Mouse (Mus musculus): ENCODE data around the gene Lamp1.

Gene Lamp1

DNA sequence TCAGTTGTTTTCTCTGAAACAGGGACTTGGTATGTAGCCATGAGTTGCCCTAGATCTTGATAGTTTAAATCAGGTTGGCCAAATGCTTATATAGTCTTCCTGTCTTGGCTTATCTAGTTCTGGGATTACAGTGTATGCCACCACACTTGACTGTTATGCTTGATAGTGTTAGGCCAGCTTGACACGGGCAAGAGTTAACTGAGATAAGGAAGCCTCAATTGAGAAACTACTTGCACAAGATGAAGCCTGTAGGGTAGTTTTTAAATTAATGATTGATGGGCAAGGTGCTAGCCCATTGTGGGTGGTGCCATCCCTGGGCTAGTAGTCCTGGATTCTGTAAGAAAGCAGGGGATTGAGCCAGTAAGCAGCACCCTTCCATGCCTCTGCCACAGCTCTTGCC lies 4.6 kb downstream of the Lamp1 start:
- ATAC-seq (ENCODE audit: low TSS enrichment) = no peak

DNA sequence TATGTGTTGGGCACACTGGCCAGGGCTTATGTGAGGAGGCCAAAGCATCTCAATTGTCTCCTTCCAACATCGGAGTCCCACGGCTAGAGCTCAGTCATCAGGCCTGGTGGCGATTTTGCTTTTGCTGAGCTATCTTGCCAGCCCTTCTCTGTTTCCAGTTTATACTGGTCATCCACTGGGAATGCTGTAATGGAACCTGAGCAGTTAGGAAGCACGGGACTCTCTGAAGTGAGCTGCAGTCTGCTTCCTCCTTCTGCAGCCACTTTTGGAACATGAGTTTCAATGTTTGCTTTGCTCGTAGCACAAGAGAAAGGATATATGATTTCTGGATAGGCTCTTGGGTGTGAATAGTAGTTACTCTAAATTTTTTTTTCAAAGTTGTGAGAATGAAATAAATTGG lies 5.4 kb downstream of the Lamp1 start:
- no peak for ATAC-seq (ENCODE audit: low TSS enrichment)

DNA sequence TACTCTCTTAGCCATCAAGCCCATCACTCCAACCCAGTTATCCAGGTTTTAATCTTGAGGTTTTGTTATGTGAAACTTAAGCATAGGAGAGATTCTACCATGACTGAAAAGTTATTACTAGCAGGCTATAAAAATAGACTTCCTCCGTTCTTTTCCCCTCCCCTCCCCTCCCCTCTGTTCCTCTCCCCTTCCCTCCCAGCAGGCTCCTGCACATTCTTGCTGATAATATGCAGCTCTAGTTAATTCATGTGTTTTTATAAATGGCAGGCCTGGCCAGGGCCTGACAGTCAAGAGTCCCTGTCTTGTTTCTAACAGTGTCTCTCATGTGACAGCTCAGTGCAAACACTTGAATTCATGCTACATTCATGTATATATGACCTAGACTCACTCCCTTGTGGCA lies 11.5 kb downstream of the Lamp1 start:
- ATAC-seq (ENCODE audit: low TSS enrichment) = no peak

DNA sequence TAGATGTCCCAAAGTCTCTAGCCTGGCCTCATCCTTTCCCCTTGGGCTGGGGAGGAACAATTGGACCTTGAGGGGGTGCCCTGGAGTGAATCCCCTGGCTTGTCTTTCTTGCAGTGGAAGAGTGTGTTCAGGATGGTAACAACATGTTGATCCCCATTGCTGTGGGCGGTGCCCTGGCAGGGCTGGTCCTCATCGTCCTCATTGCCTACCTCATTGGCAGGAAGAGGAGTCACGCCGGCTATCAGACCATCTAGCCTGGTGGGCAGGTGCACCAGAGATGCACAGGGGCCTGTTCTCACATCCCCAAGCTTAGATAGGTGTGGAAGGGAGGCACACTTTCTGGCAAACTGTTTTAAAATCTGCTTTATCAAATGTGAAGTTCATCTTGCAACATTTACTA lies 15.3 kb downstream of the Lamp1 start:
- ATAC-seq (ENCODE audit: low TSS enrichment) = no peak

DNA sequence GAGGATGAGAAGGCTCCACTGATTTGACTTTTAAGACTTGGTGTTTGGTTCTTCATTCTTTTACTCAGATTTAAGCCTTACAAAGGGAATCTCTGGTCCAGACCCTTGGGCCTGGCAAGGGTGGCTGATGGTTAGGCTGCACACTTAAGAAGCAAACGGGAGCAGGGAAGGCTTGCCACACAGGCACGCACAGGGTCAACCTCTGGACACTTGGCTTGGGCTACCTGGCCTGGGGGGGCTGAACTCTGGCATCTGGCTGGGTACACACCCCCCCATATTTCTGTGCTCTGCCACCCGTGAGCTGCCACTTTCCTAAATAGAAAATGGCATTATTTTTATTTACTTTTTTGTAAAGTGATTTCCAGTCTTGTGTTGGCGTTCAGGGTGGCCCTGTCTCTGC lies 15.8 kb downstream of the Lamp1 start:
- ATAC-seq (ENCODE audit: low TSS enrichment) = no peak

DNA sequence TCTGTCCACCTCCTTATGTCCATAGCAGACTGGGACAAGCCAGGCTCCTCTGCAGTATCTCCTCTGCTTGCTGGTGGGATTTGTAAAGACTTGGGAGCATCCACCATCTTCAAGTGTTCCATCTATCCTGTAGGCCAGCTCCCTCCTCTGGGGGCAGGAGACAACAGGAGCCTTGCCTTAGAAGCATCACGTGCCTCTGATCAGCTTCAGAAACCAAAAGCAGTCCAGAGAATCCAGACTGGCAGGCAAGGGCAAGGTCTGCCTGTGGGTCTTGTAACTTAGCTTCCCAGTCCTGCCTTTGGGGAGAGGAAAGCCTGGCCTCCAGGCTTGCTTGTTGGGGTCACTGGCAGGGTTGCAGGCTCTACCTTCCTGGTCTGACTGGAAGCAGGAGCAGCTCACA lies 16.7 kb downstream of the Lamp1 start:
- ATAC-seq (ENCODE audit: low TSS enrichment) = no peak

DNA sequence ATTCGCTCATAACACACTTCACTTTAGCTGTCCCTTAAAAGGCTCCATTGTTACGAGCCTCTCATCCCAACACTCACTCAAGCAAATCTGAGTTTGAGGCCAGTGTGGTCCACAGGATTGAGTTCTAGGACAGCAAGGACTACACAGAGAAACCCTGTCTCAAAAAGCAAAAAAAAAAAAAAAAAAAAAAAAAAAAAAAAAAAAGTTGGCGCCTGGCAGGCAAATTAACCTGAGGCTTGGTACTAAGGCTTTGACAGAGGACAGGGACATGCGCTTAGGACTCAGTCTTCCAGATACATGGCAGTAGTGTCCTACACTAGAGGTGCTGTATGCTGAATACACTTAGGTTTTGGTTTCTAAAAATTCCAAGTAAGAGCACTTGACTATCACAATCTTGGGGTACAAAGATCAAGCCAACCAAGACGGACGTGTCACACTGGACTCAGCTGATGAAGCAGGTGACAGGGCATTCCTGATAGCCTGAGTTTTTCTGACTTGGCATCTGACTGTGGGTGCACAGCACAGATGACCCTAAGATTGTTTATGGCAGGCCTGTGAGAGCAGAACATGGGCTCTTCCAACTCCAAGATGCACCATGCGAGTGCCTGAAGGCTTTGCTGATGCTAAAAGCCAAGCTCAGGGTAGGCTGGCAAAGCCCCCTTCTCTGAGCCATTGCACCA lies 18.4 kb downstream of the Lamp1 start:
- no peak for ATAC-seq (ENCODE audit: low TSS enrichment)

DNA sequence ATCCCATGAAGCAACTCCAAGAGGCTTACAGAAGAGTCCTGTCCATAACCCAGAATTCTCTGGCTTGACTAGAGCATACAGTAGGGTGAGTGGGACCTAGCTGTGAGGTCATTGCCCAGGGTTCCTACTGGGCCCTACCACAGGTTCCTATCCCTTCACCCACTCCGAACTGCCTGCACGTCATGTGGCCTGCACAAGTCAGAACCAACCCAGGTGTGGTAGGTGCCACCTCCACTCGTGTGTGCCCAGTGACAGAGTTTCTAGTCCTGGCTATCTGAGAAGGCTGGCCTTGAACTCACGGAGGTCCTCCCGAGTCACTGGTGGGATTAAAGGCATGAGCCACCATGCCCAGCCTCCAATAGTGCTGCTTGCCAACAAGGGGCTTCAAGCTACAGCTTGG lies 19.2 kb downstream of the Lamp1 start:
- ATAC-seq (ENCODE audit: low TSS enrichment) = no peak

DNA sequence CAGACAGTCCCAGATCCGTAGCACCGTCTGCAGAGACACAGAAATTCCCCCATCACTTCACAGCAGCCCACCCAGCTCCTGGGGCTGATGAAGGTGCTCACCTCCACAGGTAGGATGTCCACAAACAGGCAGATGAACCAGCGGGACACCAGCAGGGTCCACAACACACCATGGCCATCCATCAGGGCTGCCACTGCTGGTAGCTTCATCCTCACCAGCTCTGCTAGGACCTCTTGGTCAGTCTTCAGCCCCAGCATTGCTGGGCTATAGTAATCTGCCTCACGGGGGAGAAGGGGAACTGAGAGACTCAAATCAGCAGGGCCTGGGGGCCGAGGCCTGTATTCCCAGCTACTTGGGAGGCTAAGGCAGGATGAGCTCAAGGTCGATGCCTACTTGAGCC lies 20.5 kb downstream of the Lamp1 start:
- no peak for ATAC-seq (ENCODE audit: low TSS enrichment)

DNA sequence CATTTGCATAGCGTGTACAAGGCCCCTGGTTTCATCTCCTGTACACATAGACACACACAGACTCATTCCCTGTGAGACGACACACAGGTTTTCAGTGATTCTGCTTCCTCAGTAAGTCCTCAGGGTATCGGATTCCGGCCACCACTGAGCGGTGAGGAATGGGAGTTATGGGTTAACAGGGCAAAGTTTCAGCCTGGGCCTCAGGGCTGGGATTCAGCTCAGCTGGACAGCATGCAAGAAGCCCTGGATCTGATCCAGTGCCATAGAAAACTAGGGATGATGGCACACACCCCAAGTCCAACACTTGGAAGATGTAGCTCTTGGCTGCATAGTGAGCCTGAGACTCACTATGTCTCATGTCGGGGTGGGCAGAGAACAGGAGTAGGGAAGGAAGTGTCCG lies 21.0 kb downstream of the Lamp1 start:
- ATAC-seq (ENCODE audit: low TSS enrichment) = no peak

DNA sequence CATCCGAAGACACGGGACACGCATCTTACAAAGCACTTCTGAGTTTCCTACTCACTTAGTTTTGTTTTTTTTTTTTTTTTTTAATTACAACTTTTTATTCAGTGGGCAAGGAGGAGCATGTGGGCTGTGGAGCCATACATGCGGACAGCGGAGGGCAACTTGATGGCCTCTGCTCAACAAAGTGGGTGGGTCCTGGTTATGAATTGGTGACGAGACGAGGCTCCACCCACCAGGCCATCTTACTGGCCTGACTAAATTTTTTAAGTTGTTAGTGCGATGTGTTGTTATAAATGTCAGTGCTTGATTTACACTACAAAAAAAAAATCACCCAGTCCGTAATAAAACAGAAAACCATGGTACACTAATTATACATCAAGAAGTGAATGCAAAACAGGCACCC lies 21.4 kb downstream of the Lamp1 start:
- ATAC-seq (ENCODE audit: low TSS enrichment) = no peak

DNA sequence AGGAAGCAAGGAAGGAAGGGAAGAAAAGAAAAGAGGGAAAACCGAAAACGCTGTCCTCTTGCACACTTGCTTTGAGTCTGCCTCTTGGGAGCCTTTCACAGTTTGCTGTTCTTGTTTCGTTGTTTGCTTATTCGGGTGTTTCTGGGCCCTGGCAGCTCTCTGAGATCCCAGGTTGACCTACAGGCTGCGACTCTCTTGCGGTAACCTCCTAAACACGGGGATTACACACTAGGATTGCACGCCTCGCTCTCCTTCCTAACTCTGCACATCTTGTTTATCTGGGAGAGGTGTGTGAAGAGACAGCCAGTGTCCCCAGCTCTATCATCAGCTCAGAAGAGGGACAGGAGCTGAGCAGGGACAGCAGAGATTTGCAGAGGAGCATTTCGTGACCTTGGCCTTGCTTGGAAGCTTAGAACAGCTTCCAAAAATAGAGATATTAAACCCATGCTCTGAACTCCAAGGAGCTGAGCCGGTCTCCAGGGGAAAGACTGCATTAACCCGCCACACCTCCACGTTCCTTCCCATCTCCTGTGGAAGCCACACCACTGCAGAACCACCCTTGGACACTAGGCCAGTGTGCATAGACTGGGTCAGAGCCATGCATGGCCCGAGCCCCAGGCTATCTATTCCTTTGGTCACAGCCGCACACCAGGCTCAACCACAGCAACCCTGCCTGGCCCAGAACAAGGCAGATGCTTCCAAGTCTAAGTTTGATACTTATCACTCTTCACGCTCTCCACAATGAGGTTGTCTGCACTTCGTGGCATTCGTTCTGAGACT lies 22.1 kb downstream of the Lamp1 start:
- no peak for ATAC-seq (ENCODE audit: low TSS enrichment)

DNA sequence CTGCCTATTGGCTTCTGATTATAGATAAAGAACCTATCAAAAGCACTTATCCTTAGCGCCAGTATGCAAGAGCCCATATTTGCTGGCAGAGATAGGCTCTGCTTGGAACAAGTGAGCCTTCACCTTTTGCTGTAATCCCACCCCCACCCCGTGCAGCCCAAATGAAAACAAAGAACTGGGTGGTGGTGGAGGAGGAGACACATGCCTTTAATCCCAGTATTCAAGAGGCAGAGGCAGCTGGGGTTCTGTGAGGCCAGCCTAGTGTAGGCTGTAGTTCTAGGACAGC lies 22.7 kb downstream of the Lamp1 start:
- no peak for ATAC-seq (ENCODE audit: low TSS enrichment)

DNA sequence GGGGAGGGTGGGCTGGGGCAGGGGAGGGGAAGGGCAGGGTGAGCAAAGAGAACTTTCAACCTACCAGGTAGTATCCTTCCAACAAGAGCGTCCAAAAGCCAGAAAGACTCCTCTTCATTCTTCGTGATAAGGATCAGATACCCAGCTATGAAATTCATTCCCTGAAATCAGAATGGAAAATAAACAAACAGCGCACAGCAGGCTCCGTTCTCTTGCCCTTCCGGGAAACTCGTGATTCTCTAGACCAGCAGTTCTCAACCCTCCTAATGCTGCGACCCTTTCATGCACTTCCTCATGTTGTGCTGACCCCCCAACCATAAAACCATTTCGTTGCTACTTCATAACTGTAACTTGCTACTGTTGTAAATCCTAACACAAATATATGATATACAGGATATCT lies 27.9 kb downstream of the Lamp1 start:
- no peak for ATAC-seq (ENCODE audit: low TSS enrichment)

DNA sequence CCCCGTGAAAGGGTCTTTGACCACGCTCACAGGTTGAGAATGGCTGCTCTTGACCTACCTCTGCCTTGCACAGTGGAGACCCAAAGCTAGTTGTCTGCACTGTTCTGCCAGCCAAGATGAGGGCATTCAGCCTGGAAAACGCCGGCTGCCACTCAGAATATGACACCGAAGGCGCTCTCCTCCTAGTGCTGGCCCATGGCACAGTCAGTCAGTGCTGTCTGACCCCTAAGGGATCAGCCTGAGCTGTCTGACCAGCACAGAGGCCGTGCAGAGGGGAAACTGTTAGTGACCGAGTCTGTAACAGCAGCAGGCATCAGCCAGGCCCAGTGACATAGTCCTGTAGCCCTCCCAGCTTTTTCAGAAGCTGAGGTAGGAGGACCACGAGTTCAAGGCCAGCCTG lies 28.3 kb downstream of the Lamp1 start:
- ATAC-seq (ENCODE audit: low TSS enrichment) = no peak

DNA sequence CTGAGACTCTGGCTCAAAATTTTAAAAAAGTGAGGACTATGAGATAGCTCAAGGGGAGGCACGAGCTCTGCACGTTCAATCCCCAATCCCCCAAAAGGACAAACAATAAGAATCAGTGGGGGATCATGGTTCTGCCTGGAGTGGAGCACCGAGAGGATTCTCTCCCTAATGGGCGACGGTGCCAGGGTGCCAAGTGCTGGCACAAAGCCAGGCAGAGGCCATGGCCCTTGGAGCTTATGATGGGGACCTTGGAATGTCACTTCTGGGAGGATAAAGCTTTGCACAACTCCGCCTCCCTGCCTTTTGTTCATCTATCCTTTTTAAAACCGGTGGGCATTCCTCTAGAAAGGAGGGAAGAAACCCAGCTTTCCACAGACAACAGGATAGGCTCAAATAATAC lies 28.7 kb downstream of the Lamp1 start:
- ATAC-seq (ENCODE audit: low TSS enrichment) = no peak

DNA sequence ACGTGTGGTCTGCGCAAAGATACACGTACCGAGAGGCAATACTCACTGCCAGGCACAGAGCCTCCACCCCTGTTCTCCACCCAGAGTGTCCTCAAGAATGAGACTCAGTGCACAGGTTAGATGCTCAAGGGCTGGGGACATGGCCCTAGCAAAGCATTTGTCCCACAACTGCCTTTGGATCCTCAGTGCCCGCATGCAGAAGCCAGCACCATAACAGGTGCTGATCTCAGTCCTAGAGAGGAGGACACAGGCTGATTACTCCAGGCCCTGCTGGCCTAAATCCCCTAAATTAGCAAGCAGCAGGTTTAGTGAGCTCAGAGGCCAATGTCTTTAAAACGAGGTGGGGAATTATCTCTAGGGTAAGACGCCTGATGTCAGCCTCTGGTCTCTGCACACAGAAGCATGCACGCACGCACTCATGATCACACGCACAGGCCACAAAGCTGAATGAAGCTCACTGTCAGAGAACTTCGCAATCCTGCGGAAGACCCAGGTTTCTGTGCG lies 29.1 kb downstream of the Lamp1 start:
- ATAC-seq (ENCODE audit: low TSS enrichment) = no peak

DNA sequence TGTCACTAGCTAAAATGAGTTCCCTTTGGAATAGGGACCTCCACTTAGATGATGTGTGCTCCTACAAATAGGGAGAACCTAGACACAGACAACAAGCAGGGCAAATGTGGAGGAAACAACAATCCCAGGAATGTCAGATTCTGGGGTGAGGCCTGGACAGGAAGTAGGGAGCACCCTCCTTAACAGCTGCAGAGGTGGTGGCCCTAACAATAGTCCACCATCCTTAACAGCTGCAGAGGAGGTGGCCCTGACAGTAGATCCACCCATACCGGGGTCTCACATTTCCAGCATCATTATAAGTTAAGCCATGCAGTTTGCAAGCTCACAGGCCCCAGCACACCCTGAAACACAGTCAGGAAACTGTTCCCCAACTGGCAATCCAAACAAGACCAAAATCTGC lies 29.9 kb downstream of the Lamp1 start:
- no peak for ATAC-seq (ENCODE audit: low TSS enrichment)

DNA sequence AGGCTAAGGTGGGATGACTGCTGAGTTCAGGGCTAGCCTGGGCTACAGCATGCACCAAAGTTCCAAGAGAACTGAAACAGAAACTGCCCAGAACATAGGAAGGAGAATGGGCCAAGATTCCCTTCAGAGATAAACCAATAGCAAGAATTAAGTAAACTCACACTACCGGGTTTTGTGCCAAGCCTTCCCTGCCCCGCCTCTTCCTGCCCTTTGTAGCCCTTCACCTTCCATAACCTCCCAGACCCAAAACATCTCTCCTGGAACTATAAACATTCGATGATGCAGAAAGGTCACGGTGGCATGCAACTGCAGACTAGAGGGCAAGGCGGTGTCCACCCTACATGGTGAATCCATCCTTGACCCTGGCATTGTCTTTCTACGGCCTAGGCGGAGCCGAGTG lies 31.3 kb downstream of the Lamp1 start:
- ATAC-seq (ENCODE audit: low TSS enrichment) = no peak

DNA sequence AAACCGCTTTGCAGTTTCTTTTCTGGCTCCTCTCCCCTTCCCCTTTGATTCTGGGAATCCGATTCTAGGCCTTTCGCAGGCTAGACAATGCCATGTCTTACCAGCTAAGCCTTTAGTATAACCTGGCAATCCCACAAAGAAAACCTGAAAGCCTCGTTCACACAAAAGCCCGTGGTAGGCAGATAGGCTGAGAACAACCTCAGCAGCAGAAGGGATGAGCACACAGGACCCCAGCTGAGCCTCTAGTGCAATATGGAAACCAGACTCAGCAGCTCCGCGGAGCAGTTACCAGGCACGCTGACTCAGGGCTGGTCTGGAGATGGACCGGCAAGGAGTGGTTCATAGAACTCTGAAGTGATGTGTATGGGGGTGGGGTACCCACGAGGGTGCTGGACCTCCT lies 35.9 kb downstream of the Lamp1 start:
- ATAC-seq (ENCODE audit: low TSS enrichment) = no peak

DNA sequence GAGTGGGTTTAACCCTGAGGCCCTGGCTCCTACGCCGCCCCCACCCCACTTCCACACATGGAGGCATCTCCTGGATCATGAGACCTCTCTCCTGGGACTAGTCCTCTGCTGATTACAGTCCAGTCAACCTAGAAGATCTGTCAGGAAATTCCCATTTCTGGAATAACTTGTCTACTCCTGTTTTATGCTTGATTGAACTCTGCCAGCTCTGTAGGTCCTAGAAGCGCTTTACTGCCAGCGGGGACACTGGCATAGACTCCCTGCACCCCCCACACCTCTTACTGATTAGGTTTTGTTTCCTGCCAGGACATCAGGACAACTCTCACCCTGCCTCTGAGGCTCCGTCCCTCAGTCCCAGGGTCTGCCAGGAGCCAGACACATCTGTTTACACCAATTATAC lies 38.5 kb downstream of the Lamp1 start:
- no peak for ATAC-seq (ENCODE audit: low TSS enrichment)

DNA sequence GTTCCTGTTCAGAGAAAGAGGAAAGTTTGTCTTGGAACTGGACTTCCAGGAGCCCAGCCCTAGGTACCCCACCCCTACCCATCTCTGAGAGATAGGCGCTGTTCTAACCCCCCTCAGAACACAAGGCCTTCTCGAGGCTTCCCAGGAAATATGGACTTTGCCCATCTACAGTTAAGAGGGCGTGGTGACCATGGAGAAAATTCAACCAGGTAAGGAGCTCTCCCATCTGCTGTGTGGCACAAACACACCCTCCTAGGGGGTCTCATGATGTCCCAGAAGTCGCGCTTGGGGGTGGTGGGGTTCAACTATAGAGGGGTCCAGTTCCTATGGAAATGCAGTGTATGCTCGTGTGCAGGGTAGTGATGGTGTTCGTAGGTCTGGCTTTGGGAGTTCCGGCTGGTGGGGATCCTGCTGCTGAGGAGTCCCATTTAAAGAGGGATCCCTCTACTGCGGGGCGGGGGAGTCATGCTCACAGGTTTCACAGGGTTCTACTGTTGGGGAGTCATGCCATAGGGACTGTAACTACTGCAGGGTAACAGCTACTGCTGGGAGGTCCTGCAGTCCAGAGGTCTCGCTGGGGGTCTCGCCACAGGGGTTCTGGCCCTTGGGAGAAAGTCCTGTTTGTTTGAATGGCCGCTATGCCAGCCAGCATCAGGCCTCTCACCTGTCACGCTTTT lies 40.6 kb downstream of the Lamp1 start:
- no peak for ATAC-seq (ENCODE audit: low TSS enrichment)

DNA sequence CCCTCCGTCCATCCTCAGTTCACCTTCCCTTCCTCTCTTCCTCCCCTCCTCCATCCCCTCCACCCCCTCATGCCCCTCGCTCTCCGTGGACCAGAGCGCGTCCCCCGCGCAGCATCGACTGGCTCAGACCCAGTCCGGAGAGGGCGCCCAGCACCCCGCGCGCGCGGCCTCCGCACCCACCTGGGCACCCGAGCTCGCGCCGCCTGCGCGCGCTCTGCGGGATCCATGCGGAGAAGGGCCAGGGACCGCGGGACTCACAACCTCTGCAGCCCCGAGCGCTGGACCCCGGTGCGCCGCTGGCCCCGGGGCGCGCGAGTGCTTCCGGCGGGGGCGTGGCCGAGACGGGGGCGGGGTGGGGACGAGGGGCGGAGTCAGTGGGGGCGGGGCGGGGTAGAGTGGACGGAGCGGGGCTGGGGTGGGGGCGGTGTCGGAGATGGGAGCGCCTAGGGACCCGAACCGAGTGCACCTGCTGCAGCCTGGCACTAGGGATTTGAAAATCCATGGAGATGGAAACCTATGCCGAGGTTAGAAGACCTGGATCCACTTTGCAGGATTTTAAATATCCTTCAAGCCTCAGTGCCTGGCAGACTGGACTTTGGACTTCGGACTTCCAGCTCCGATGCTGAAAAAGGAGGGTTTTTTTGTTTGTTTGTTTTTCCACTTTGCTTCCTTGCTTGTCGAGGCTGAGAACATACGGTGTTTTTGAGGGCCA lies 41.5 kb downstream of the Lamp1 start, which contains the start of gene Grtp1:
Grtp1 (minus strand) TSS at position 320 of the 712 bp plus-strand sequence.
- peak; percentile 41; the same call in 1 of the 2 replicates for ATAC-seq (ENCODE audit: low TSS enrichment)

Data from frontal cortex, adult (tissue).